Mouse (Mus musculus) left cerebral cortex, adult 2 months (tissue): ENCODE measurements around the gene Dner. TPM values are rescaled to one million over a fixed set of nuclear protein-coding genes. Genes with fewer than 3 reads are reported as not detected.

Source experiments
- DNase-seq, 2 experiments: peaks; one replicate each; pipeline ENCODE4 v3.0.0; 2021 to 2022; ENCODE audit warnings: low spot score in 2 of 2, mixed read lengths in 1 of 2; ENCODE audit errors: extremely low spot score in 1 of 2
- H3K27ac ChIP-seq: fragments of 200-600 bp; 2 replicates; pipeline ENCODE4 v1.8.1; 2022
- H3K4me3 ChIP-seq: fragments of 200-600 bp; 2 replicates; pipeline ENCODE4 v1.8.1; 2022
- CTCF ChIP-seq: fragments of 200-600 bp; IDR thresholded peaks from 2 replicates; pipeline ENCODE4 v1.8.1; 2022; ENCODE audit warnings: antibody characterized with exemption, mild to moderate bottlenecking, moderate library complexity
- intact Hi-C: fragments of 180-260 bp; cut with DNase I; formaldehyde crosslinking; loops from one replicate; pipeline ENCODE4 v1.15.1; 2025
- microRNA-seq, 2 experiments: library from miRNA; unstranded; fragments of <30 nt; microRNA quantifications; one replicate each; pipeline ENCODE4 v1.2.0; 2021
- total RNA-seq, 2 experiments: library from RNA; stranded (reverse); gene quantifications; 2 replicates each; pipeline ENCODE4 v1.2.3; 2021

Gene Dner
- total RNA-seq, 2 experiments from 2014 or later: 136 to 147 TPM

DNA sequence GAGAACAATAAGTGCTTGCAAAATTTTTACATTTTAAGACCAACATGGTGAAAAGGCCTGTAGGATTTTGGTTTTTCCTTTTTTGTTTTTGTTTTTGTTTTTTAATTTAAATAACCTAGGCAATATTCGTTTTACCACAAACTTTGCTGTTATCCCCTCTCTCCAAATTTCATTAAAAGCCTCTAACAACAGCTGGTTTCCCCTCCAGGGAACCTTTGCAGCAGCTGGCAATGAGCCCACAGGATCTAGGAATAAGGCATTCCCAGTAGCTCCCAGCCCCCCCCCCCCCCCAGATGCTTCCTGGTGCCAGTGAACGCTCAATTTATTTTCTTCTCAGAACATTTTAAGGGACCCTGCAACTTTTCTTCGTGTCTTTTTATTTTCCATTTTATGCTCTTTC, 370.7 kb downstream of the Dner start:
- Histone ChIP-seq H3K4me3 (no peak overlapping the region), H3K27ac (no peak overlapping the region)
- no peak for DNase-seq
- intact Hi-C loops: no loop called here
- TF ChIP-seq CTCF: no peak

DNA sequence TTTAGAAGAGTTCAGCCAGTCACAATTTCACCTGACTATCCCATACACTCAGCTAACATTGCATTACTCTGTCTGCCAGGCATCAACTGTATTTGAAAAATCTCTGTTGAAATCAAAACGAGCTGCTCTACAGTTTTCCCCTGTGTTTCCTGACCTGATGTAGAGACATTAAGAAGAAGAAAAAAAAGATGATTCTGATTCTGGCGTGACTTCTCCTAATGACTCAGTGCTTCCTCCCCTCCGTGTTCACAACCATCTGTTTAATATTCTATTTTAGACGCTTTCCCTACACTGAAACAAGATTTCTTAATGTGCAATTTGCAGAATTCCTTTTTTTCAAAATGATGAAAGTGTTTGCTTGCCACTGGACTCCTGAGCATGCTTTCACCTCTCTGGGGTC, 374.7 kb downstream of the Dner start:
- no peak for TF ChIP-seq CTCF
- Histone ChIP-seq H3K4me3 (no peak overlapping the region), H3K27ac (no peak overlapping the region)
- no peak for DNase-seq
- intact Hi-C loops: no loop called here

Small RNA genes lying within 50 kb of the gene (microRNA-seq; reads per million reads assigned to microRNA genes)
- gene Mir5126: 0.72 to 1.7 reads per million in 2 experiments

Other genes starting within 250 kb of the Dner start
- gene Fbxo36, start 143.6 kb upstream of the Dner start, total RNA-seq: 1 to 10 TPM; 2.3 to 2.4 TPM
- 100 to 1,000 TPM; 196 to 219 TPM for gene Trip12, start 144.3 kb upstream of the Dner start, total RNA-seq
- gene Slc16a14, start 238.9 kb upstream of the Dner start, total RNA-seq: 10 to 100 TPM; 12.5 to 12.9 TPM